Mouse (Mus musculus): ENCODE data around the gene Antxr1. TPM values are rescaled to one million over a fixed set of nuclear protein-coding genes. Genes with fewer than 3 reads are reported as not detected.
A peak's percentile ranks its signal among the peaks of the same experiment; 100 is the strongest.

The Antxr1 gene
- total and polyA plus RNA-seq, 2 experiments from 2014 or later = 4.2 to 17.9 TPM

DNA sequence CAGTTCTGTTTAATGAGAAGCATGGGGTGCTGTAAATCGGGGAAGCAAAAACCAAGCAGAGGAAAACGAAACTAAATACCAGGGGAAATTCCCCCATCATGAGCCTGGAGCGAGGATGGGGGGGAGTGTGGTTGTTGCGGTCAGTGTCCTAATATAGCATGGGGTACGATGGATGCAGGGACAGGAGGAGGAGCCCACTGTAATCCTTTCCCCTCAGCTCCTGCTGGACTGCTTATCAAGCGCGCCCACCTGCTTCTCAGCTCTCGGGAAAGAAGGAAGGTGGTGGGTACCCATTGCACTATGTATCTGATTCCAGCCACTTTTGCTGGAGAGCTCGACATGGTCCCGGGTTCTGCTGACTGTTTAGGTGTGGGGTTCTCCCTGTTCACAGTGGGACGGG, 151.6 kb downstream of the Antxr1 start:
- ATAC-seq (no peak), DNase-seq (ENCODE audit: low spot score) (no peak)
- Histone ChIP-seq H3K4me2 (ENCODE audit: low read depth, low read length) (no peak overlapping the region), H3K4me3 (ENCODE audit: low read length) (no peak overlapping the region), H3K9me3 (ENCODE audit: low read length) (no peaks in the 10 kb centered on the region), H3K4me1 (ENCODE audit: insufficient read depth, low read length) (no peaks in the 10 kb centered on the region), H3K9ac (replicated peaks; ENCODE audit: low read length) (no peak overlapping the region), H3K27me3 (ENCODE audit: insufficient read depth, low read length) (no peaks in the 10 kb centered on the region), H3K36me3 (ENCODE audit: insufficient read depth, low read length) (no peaks in the 10 kb centered on the region), H3K27ac (no peak overlapping the region)
- 86% methylated on average over 11 of the region's 11 CpGs for WGBS
- no peak for TF ChIP-seq CTCF (IDR thresholded peaks at IDR 0.05; ENCODE audit: low read depth)

DNA sequence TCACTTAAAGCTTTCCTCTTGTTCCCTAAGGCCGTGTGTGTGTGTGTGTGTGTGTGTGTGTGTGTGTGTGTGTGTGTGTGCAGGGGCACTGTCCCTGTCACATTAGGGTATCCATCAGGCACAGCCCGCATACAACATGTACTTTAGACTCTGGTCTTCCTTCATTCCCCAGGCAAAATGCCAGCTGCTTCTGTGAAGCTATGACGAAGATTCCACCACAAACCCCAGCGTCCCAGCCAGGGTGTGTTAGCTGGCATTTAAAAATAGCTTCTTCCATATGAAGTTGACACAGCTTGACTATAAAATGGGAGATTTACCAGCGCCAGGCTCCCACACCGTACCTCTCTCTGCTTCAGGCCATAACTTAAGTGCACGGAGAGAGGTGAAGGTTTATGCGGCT, 152.5 kb downstream of the Antxr1 start:
- H3K4me3 ChIP-seq (ENCODE audit: low read length) = no peak overlapping the region
- no peak overlapping the region for H3K27ac ChIP-seq
- H3K36me3 ChIP-seq (ENCODE audit: insufficient read depth, low read length) = no peaks in the 10 kb centered on the region
- DNase-seq (ENCODE audit: low spot score) = peak; percentile 56
- H3K27me3 ChIP-seq (ENCODE audit: insufficient read depth, low read length) = no peaks in the 10 kb centered on the region
- H3K4me2 ChIP-seq (ENCODE audit: low read depth, low read length) = no peak overlapping the region
- no peaks in the 10 kb centered on the region for H3K4me1 ChIP-seq (ENCODE audit: insufficient read depth, low read length)
- no peak for TF ChIP-seq CTCF (IDR thresholded peaks at IDR 0.05; ENCODE audit: low read depth)
- H3K9ac ChIP-seq (replicated peaks; ENCODE audit: low read length) = no peak overlapping the region
- ATAC-seq = no peak
- 75% methylated on average over 8 of the region's 8 CpGs for WGBS
- H3K9me3 ChIP-seq (ENCODE audit: low read length) = no peaks in the 10 kb centered on the region

DNA sequence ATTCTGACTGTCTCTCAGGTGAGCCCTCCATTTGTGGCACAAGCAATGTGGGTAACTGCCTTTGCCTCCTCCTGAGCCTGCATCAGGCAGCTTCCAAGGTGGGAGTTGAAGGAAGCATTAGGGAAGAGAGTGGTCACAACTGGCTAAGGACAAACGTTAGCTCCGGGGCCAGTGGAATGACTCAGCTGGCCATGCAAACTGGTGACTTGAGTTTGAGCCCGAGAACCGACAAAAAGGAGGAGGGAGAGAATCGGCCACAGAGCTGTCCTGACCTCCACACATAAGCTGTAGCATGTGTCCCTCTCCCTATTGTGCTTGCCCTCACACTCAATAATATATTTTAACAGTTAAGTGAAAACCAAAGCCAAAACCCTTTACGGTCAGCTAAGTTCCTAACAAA, 152.9 kb downstream of the Antxr1 start:
- no peak overlapping the region for H3K9ac ChIP-seq (replicated peaks; ENCODE audit: low read length)
- no peak for TF ChIP-seq CTCF (IDR thresholded peaks at IDR 0.05; ENCODE audit: low read depth)
- no peak overlapping the region for H3K4me2 ChIP-seq (ENCODE audit: low read depth, low read length)
- no peaks in the 10 kb centered on the region for H3K4me1 ChIP-seq (ENCODE audit: insufficient read depth, low read length)
- ATAC-seq (no peak), DNase-seq (ENCODE audit: low spot score) (no peak)
- H3K27me3 ChIP-seq (ENCODE audit: insufficient read depth, low read length) = no peaks in the 10 kb centered on the region
- no peak overlapping the region for H3K27ac ChIP-seq
- H3K36me3 ChIP-seq (ENCODE audit: insufficient read depth, low read length) = no peaks in the 10 kb centered on the region
- 84% methylated on average over 6 of the region's 6 CpGs for WGBS
- H3K9me3 ChIP-seq (ENCODE audit: low read length) = no peaks in the 10 kb centered on the region
- H3K4me3 ChIP-seq (ENCODE audit: low read length) = no peak overlapping the region

DNA sequence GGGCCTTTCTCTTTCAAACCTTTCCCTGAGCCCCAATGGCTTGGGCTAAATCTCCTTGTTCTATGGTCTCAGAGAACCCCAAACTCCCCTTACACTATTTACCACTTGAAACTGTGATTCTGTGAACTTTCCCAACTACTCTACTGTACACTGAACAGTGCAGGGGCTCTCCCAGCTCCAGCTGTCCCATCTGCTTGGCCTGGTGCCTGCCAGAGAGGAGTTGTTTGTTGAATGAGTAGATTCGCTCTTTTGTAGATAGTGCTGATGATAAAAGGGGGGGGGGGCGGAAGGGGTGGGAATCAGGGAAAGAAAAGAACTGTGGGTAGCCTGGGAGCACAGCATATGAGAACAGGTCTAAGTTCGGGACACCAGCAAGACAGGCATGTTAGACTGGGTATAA, 164.2 kb downstream of the Antxr1 start:
- Histone ChIP-seq H3K4me3 (ENCODE audit: low read length) (no peak overlapping the region), H3K4me1 (ENCODE audit: insufficient read depth, low read length) (peaks cover 6% of the 10 kb centered on the region; the same call in 1 of the 2 replicates), H3K9me3 (ENCODE audit: low read length) (no peaks in the 10 kb centered on the region), H3K4me2 (ENCODE audit: low read depth, low read length) (no peak overlapping the region), H3K27ac (no peak overlapping the region), H3K27me3 (ENCODE audit: insufficient read depth, low read length) (no peaks in the 10 kb centered on the region), H3K36me3 (ENCODE audit: insufficient read depth, low read length) (no peaks in the 10 kb centered on the region), H3K9ac (replicated peaks; ENCODE audit: low read length) (no peak overlapping the region)
- TF ChIP-seq CTCF (IDR thresholded peaks at IDR 0.05; ENCODE audit: low read depth) = no peak
- DNase-seq (ENCODE audit: low spot score) (no peak), ATAC-seq (no peak)
- 76% methylated on average over 3 of the region's 3 CpGs for WGBS

DNA sequence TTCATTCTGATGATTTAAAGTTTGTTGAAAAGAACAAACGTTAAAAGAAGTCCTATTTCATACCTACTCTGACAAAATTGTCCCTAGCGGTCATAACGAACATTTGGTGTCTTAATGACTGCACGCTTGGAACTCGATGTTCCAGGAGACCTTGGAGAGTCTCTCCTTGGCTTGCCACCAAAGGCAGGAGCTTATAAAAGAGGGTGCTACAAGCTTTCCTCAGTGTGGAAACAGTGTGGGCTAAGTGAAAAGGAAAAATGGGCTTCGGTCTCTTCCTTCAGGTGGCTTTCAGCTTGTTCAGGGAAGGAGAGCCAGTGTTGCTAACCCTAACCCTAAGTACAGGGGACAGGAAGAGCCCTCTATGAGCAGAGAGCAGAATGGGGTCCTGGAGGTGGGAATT, 164.7 kb downstream of the Antxr1 start:
- 79% methylated on average over 6 of the region's 6 CpGs for whole genome bisulfite sequencing
- no peak overlapping the region for H3K27ac ChIP-seq
- no peak for DNase-seq (ENCODE audit: low spot score)
- no peak overlapping the region for H3K9ac ChIP-seq (replicated peaks; ENCODE audit: low read length)
- H3K9me3 ChIP-seq (ENCODE audit: low read length) = no peaks in the 10 kb centered on the region
- no peak for TF ChIP-seq CTCF (IDR thresholded peaks at IDR 0.05; ENCODE audit: low read depth)
- no peaks in the 10 kb centered on the region for H3K36me3 ChIP-seq (ENCODE audit: insufficient read depth, low read length)
- H3K4me2 ChIP-seq (ENCODE audit: low read depth, low read length) = no peak overlapping the region
- no peak overlapping the region for H3K4me3 ChIP-seq (ENCODE audit: low read length)
- ATAC-seq = no peak
- H3K4me1 ChIP-seq (ENCODE audit: insufficient read depth, low read length) = peaks cover 7% of the 10 kb centered on the region; the same call in 1 of the 2 replicates
- no peaks in the 10 kb centered on the region for H3K27me3 ChIP-seq (ENCODE audit: insufficient read depth, low read length)

DNA sequence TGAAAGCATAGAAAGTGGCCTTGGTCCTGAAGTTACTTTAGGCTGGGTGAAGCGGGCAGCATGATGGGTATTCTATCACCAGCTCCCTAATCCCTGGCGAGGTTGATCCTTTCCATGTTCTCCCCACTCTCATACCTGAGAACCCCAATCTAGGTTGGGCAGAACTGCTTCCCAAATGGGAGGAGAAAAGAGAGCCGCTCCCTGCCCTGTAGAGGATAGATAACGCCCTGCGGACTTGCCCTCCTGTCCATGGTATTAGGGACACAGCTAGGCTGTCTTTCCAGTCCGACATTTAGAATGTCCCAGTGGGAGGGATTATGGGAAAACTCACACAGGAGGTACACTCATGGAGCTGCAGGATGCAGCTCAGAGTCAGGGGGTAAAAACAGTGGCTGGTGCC, 165.3 kb downstream of the Antxr1 start:
- Histone ChIP-seq H3K4me2 (ENCODE audit: low read depth, low read length) (no peak overlapping the region), H3K9ac (replicated peaks; ENCODE audit: low read length) (no peak overlapping the region), H3K27me3 (ENCODE audit: insufficient read depth, low read length) (no peaks in the 10 kb centered on the region), H3K27ac (no peak overlapping the region), H3K9me3 (ENCODE audit: low read length) (no peaks in the 10 kb centered on the region), H3K36me3 (ENCODE audit: insufficient read depth, low read length) (no peaks in the 10 kb centered on the region), H3K4me1 (ENCODE audit: insufficient read depth, low read length) (peaks cover 7% of the 10 kb centered on the region; the same call in 1 of the 2 replicates), H3K4me3 (ENCODE audit: low read length) (no peak overlapping the region)
- ATAC-seq (no peak), DNase-seq (ENCODE audit: low spot score) (no peak)
- TF ChIP-seq CTCF (IDR thresholded peaks at IDR 0.05; ENCODE audit: low read depth) = no peak
- 89% methylated on average over 6 of the region's 6 CpGs for WGBS

DNA sequence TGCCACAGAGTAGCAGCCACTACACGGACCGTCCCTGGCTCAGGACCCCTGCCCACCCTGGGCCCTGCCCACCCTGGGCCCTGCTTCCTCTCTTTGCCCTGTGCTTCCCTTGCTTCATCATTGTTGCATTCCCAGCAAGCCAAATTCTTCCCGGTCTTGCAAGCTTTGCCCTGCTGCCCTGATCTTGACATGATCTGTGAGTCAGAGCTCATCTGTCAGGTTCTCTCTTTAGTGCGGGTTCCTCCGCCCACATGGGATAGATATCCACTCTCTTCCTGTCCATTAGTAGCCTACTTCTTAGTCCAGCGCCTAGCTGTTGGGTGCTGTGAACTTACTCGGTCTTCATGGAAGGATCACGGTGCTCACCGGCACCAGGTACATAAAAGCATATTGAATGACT, 167.6 kb downstream of the Antxr1 start:
- ATAC-seq = no peak
- WGBS = 93% methylated on average over 9 of the region's 9 CpGs
- no peak overlapping the region for H3K4me2 ChIP-seq (ENCODE audit: low read depth, low read length)
- H3K4me3 ChIP-seq (ENCODE audit: low read length) = no peak overlapping the region
- TF ChIP-seq CTCF (IDR thresholded peaks at IDR 0.05; ENCODE audit: low read depth) = no peak
- H3K4me1 ChIP-seq (ENCODE audit: insufficient read depth, low read length) = peaks cover 7% of the 10 kb centered on the region; the same call in 1 of the 2 replicates
- H3K9me3 ChIP-seq (ENCODE audit: low read length) = no peaks in the 10 kb centered on the region
- H3K36me3 ChIP-seq (ENCODE audit: insufficient read depth, low read length) = no peaks in the 10 kb centered on the region
- no peak overlapping the region for H3K9ac ChIP-seq (replicated peaks; ENCODE audit: low read length)
- no peak for DNase-seq (ENCODE audit: low spot score)
- no peak overlapping the region for H3K27ac ChIP-seq
- no peaks in the 10 kb centered on the region for H3K27me3 ChIP-seq (ENCODE audit: insufficient read depth, low read length)

All from hindbrain, postnatal 0 days (tissue).